Mouse (Mus musculus): ENCODE data around the gene Lrrc49. TPM values are rescaled to one million over a fixed set of nuclear protein-coding genes. Genes with fewer than 3 reads are reported as not detected.

Lrrc49 gene
- total RNA-seq, 2 experiments from 2014 or later: 7.2 to 9.3 TPM

- intact Hi-C loops (cut with DNase I): loop anchor here (2.0 kb wide), 1 partner anchor 303 kb away; no protein-coding TSS in a partner anchor
- peak; percentile 60 to 68 for DNase-seq
Measured at GRCm38 (mm10) chr9:60548182-60548581, 139.8 kb downstream of the Lrrc49 start.

GRCm38 (mm10) chr9:60546169-60546568 lies 141.8 kb downstream of the Lrrc49 start:
- intact Hi-C loops (cut with DNase I): no loop called here
- no peak for DNase-seq

- no peak for DNase-seq
- intact Hi-C loops (cut with DNase I): no loop called here
Measured at GRCm38 (mm10) chr9:60545361-60546096, 142.4 kb downstream of the Lrrc49 start.

- no peak for DNase-seq
- intact Hi-C loops (cut with DNase I): no loop called here
Measured at GRCm38 (mm10) chr9:60543422-60544015, 144.4 kb downstream of the Lrrc49 start.

GRCm38 (mm10) chr9:60530310-60530709 lies 157.6 kb downstream of the Lrrc49 start:
- intact Hi-C loops (cut with DNase I): no loop called here
- no peak for DNase-seq

GRCm38 (mm10) chr9:60529348-60530243 lies 158.4 kb downstream of the Lrrc49 start:
- intact Hi-C loops (cut with DNase I): no loop called here
- DNase-seq: no peak

GRCm38 (mm10) chr9:60528269-60528668 lies 159.7 kb downstream of the Lrrc49 start:
- intact Hi-C loops (cut with DNase I): no loop called here
- no peak for DNase-seq

GRCm38 (mm10) chr9:60527836-60528235 lies 160.1 kb downstream of the Lrrc49 start:
- no peak for DNase-seq
- intact Hi-C loops (cut with DNase I): no loop called here

- no peak for DNase-seq
- intact Hi-C loops (cut with DNase I): no loop called here
Measured at GRCm38 (mm10) chr9:60527051-60527450, 160.9 kb downstream of the Lrrc49 start.

- no peak for DNase-seq
- intact Hi-C loops (cut with DNase I): no loop called here
Measured at GRCm38 (mm10) chr9:60526195-60526594, 161.8 kb downstream of the Lrrc49 start.

- peak; percentile 78 for DNase-seq
- intact Hi-C loops (cut with DNase I): loop anchor here (2.0 to 5.0 kb wide), 2 partner anchors 165 to 247 kb away; partner anchors contain the start of gene Lrrc49
Measured at GRCm38 (mm10) chr9:60521806-60522264, 166.1 kb downstream of the Lrrc49 start, which contains the start of gene Thsd4. Gene Thsd4, minus strand, starts transcription at chr9:60522046.

GRCm38 (mm10) chr9:60521143-60521542 lies 166.8 kb downstream of the Lrrc49 start:
- no peak for DNase-seq
- intact Hi-C loops (cut with DNase I): loop anchor here (5.0 kb wide), 1 partner anchor 166 kb away; the partner anchor contains the start of gene Lrrc49

GRCm38 (mm10) chr9:60519601-60520000 lies 168.4 kb downstream of the Lrrc49 start:
- intact Hi-C loops (cut with DNase I): no loop called here
- no peak for DNase-seq

Other genes with a start within 250 kb of the Lrrc49 start
- gene Thsd4, start 166.1 kb downstream of the Lrrc49 start, total RNA-seq (2021): 10 to 100 TPM; 17.0 to 17.5 TPM
- 1 to 10 TPM; 1.3 to 1.5 TPM for gene Larp6, start 24.8 kb upstream of the Lrrc49 start, total RNA-seq (2021)
- 10 to 100 TPM; 46.7 to 47.4 TPM for gene Uaca, start 106.4 kb upstream of the Lrrc49 start, total RNA-seq (2021)